Mouse (Mus musculus) liver (tissue): ENCODE measurements around the gene Trit1.
"Not testable (repeated sequence)": the region's sequence is repeated elsewhere in the genome, so short reads cannot be mapped to it uniquely, and the experiment has no call there.

Source experiments
- DNase-seq: peaks from one replicate; pipeline ENCODE4 v3.0.0-alpha.2; 2020; ENCODE audit warnings: mixed read lengths

The Trit1 gene

GRCm38 (mm10) chr4:122998537-122999262 is 17.7 kb upstream of the Trit1 start:
- DNase-seq: peak; percentile 31

DNA sequence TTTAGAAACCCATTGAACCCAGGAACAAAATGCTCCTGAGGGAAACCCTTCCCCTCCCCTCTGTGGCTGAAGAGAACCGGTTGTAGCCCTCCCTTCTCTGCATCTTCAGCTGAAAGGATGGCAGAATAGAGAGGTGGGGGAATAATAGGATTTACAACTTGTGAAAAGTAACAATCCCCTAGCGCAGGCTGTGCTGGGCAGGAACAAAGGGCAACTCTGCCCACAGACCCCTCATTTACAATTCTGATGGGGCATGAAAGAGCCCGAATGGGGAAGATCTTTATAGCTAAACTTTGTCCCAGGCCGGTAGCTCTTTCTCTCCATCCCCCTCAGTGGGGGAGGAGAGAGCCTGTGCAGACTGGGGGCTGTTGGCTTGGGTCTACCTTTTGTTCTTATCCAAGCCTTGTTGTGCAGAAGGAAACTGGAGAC is 17.1 kb upstream of the Trit1 start:
- no peak for DNase-seq

DNA sequence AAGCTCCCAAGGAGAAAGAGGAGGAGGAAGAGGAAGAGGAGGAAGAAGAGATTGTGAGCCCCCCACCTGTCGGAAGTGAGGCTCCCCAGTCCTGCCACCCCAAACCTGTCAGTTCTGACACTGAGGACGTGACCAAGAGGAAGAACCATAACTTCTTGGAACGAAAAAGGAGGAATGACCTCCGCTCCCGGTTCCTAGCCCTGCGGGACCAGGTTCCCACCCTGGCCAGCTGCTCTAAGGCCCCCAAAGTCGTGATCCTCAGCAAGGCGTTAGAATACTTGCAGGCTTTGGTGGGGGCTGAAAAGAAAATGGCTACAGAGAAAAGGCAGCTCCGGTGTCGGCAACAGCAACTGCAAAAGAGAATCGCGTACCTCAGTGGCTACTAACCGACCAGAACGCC is 16.3 kb upstream of the Trit1 start:
- DNase-seq: no peak

DNA sequence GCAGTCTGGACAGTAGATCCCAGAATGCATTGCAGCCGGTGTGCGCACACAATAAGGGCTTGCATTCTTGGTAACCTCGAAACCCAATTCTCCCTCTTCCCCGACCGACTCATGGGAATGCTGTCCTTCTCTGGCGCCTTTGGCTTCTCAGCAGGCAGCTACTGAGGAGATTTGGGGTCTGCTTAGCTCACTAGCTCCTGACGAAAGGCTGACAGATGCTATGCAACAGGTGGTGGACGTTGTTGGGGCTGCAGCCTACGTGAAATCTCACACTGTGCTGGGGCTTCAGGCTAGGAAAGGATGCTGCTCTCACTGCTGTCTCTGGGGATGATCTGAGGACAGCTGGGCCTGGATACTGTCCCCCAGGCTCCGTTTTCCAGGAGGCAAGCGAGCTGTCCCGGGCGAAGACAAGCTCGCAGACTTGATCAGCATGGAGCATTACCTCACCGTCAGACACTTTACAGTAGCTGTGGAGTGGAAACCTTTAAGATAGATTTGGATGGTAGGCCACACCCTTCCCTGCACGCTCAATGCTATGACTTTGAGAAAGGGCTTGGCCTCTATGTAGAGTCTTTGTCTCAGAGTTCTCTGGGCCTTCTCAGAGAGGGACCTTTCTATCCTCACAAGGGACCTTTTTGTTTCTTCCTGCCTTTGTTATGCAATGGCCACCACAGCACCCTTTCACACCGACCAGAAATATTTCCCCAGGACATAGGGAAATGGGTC is 15.6 kb upstream of the Trit1 start:
- DNase-seq: no peak

DNA sequence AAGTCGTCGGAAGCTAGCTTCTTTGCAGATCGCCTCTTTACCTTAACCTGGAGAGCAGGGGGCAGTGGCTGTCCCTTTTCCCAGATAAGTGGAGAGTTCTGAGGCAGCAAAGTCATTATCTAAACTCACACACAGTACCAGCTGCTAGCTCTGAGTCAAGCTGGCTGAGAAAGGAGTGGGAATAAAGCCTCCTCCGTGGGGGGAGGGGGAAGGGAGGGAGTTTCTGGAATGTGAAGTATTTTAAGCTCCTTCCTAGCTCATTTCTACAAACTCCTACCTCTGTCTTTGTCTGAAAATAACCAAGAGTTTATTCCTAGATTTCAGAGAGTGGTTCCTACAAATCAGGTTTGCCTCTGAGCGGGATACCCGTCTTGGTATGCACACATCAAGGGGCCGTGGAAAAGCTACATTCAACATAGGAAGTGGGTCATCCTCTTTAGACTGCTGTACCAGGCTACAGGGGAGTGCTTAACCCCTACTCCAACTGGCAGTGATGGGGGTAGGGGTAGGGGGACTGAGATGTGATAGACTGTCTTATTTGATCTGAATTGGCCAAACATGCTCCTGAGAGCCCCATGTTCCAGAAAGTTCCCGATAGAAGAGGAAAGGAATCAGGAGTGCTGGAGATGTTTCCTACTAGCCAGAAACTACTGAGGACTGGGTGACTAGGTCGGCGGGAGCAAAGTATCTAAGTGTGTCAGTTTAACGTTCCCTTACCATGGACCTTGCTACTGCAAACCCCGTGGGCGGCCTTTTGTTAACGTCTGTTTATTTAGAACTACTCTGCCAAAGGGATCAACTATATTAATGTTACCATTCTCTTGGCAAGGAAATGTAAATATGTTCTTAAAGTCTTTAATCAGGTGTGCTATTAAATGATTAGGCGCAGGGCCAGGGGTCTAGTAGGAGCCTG is 11.1 kb upstream of the Trit1 start:
- peak; percentile 19 for DNase-seq

DNA sequence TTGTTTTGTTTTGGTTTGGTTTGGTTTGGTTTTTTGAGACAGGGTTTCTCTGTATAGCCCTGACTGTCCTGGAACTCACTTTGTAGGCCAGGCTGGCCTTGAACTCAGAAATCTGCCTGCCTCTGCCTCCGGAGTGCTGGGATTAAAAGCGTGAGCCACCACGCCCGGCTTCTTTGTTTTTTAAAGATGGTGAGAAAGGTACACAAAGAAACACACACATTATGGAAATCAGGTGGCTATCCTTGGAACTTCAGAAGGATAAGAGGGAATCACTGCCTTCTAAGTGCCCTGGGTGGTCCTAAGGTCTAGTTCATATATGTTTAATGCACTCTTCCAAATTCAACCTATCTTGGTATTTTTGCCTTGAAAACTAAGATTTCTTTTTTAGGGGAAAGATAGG is 3.9 kb upstream of the Trit1 start:
- not testable (repeated sequence) for DNase-seq

DNA sequence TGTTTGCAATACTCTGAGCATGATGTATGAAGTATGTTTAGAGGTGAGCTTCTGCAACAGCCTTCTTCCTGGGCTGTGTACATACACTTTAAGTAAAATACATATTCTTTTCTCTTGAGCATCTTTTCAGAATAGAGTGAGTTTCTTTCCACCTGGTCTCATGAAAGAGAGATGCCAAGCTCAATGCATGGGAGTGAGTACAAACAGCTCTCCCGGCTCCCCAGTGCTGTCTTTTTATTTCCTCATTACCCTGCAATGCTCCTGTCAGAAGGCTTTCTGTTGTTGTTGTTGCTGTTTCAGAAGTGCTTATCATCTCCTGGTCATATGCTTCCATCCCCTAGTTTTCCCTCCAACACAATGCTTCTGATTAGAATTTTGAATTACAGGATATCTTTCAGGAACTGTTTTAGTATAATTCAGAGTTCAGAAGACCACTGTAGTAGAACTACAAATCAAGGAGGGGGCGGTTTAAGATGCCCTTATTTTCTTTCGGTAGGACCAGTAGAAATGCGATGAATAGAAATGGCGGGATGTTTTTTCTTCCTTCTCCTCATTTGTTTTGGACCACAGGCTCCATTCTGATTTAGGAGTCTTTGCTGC is 3.0 kb upstream of the Trit1 start:
- no peak for DNase-seq

GRCm38 (mm10) chr4:123013949-123014406 is 2.4 kb upstream of the Trit1 start:
- no peak for DNase-seq

GRCm38 (mm10) chr4:123014501-123015282 is 1.7 kb upstream of the Trit1 start:
- DNase-seq: no peak

DNA sequence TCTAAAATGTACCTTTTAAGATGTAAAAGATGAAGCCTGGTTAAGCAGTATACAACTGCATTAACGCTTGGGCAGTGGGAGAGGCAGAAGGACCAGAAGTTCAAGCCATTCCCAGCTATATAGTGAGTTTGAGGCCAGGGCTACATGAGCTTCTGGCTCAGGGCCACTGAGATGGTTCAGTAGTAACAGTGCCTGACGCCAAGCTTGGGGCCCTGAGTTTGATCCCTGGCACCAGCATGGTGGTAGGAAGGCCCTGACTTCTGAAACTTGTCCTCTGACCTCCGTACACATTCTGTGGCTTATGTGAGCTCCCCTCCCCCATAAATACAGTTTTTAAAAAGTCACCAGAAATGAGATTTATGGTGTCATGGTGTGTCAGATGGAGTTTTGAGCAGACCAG is 5.2 kb downstream of the Trit1 start:
- no peak for DNase-seq

DNA sequence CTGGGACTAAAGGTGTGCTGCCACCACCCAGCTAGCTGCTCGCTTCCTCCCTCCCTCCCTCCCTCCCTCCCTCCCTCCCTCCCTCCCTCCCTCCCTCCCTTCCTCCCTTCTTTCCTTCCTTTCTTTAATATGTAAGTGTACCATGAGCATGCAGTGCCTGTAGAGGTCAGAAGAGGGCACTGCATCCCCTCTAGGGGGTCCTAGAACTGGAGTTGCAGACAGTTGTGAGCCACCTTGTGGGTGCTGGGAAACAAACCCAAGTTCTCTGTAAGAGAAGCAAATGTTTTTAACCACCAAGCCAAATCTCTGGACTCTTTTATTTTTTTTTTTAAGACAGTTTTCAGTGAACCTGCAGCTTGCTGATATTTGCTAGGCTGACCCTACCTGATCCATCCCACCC is 6.5 kb downstream of the Trit1 start:
- DNase-seq: no peak

DNA sequence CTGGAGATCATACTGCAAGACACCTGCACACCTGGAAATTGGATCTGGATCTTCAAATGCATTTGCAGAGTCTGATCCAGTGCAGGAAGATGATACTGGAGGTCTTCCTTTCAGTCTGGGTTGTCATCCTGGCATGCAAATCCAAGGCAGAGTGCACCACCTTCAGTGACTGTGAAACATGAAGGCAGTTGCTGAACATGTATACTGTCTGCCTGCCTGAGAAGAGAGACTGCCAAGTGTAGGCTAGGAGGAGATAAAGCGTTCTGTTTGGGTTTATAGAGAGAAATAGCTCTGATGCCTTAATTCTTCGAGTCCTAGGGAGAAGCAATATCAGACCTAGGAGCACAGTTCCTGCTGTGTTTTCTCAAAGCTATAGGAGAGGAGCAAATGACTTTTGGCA is 9.0 kb downstream of the Trit1 start:
- DNase-seq: no peak

DNA sequence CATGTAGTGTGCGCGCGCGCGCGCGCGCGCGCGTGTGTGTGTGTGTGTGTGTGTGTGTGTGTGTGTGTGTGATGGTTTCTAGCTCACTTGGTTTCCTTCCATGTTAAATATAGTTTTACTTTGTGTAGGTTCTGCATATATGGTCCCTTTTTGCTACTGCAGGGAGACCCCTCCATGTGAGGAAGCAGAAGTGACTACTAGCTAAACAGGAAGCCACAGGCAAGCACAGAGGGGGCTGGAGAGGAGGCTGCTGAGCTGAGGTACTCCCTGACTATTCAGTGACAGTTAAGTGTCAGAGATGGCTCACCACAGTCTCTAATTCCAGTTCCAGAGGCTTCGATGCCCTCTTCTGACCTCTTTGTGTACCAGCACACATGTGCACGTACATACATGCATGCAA is 9.8 kb downstream of the Trit1 start:
- DNase-seq: peak; percentile 21

DNA sequence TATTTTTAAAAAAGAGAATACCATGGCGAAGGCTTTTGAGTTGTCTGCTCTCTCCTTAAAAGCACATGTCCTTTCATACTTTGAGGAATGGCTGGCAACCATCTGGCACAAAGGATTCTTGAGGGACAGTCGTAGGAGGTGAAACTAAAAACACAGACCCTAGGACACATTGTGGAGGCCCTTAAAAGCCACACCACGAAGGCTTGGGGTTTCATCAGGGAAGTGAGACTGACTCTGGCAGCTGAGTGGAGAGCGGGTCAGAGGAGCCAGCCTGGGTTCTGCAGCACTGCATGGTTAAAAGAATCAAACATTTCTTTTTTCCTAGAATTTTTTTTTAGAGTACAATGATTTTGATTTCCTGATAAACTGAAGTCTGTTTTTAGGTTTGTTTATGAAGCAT is 10.2 kb downstream of the Trit1 start:
- DNase-seq: no peak

DNA sequence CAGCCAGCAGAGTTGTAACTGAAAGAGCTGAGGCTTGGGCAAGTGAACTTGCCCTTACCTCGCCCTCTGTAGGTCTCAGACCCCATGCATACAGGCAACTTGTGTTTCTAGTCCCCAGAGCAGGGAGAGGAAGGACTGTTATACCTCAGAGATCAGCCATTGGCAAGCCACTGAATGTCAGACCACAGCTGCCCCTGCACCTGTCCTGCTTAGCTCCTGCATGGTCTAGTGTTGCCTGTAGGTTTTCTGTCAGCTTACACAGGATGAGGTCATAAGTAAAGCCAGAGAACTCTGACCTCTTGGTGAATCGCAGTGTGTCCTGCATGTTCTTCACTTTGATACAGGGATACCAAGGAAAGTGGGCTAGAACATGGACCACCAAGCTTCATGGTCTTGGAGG is 18.4 kb downstream of the Trit1 start:
- no peak for DNase-seq

GRCm38 (mm10) chr4:123035636-123036035 is 19.2 kb downstream of the Trit1 start:
- no peak for DNase-seq

DNA sequence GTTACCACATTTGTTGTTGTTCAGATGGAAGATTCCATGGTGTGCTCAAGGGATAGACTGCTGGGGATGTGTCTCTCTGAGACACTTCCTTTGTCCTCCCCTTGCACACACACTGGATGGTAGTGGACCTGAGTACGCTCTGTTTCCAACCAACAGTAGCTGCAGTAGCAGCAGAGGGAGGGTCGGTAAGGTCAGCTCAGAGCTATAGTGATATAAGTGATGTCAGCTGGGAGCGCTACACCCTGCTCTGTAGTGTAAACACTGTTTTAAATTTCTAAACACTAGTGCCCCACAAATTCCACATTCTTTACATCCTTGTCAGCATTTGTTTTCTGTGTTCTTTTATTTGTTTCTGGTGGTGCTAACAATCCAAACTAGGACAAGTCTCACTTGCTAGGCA is 20.3 kb downstream of the Trit1 start:
- no peak for DNase-seq

DNA sequence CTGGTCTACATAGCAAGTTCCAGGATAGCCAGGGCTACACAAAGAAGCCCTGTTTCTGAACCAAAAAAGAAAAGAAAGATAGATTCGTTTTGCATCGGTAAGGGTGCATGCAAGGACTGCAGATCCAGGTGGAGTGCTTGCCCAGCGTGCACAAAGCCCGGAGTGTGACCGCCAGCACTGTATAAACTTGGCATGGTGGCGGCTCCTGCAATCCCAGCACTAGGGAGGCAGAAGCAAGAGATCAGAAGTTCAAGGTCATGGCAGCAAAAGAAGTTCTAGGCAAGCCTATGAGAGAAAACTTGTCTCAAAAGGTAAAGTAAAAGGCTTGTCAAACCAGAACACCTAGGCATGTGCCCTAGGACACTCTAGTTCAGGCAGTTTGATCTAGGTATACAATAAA is 24.7 kb downstream of the Trit1 start:
- DNase-seq: no peak

DNA sequence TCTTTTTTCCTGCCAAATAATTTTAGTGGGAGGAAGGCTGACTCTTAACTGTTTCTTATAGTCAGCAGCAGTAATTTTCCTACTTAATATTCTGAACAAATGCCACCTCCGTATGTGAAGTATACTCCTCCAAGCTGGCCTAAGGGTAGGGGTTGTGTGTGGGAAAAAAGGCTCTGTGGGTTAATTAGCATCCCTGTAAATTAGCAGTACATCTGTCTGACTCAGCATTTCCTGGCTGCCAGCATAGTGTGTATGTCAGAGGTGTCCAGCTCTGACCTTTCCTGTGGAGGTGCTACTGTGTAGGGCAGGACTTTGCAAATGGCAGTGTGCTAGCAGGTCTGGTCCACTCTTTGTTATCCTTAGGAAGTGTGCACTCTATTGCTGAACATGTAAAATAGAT is 27.5 kb downstream of the Trit1 start:
- no peak for DNase-seq

DNA sequence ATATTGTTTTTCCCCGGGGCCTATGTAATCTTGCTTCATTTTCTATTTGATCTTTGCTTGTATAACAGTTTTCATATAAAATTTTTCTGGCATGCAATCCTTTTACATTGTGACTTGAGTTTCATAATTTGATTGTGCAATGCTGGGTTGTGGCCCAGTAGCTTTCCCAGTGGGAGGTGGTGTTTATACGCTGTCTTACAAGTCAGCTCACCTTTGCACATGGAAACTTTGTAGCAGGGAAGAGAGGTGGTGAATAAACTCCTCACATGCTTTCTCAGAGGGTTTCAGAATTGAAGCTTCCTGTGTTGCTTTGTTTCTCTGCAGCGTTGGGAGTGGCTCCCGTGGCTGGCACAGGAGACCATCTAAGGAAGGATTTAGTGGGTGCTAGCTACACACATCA is 28.4 kb downstream of the Trit1 start:
- DNase-seq: no peak

GRCm38 (mm10) chr4:123046300-123046699 is 29.9 kb downstream of the Trit1 start:
- no peak for DNase-seq

DNA sequence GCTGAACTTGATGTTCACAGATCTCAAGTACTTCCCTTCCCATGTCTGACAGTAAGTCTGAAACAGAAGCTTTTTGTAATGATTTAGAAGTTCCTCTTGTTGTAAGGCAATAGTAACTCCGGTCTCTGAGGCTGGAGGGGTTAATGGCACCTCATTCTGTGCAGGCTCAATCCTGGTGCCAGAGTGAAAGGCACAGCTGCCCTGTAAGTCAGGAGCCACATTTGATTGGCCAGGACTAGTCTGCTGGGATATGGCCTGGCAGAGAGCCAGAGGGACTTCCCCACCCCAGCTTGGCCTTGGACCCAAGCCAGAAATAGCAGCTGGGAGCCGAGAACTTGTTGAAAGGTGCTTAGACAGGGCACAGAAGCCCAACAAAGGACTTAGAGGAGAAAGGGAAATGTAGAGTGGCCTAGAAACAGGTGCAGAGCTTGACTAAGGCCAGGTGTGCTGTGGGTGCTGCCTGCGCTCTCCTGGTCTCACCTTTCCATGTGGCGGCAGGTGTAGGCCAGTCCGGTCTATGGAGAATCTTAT is 34.3 kb downstream of the Trit1 start:
- DNase-seq: peak; percentile 71
